ENCODE assay signal across 8 mouse cellular contexts in genomic region chr17:32024671-32025073, GRCm38 (mm10). TPM values are rescaled to one million over a fixed set of nuclear protein-coding genes. Genes with fewer than 3 reads are reported as not detected.
DNase-seq lines count a peak whose midpoint lies in the region; ATAC-seq lines count a peak whose summit lies in the region.

No protein-coding gene starts in this region.

- intact Hi-C loops in heart, postnatal 36 days (cut with DNase I) = loop anchor here (1.0 kb wide), 1 partner anchor 339 kb away; no protein-coding TSS in a partner anchor

- ATAC-seq in megakaryocyte, adult 5-6 weeks (ENCODE audit: poor library complexity, severe bottlenecking) = no peak

- DNase-seq in heart, adult 11 months = peak; percentile 95
- DNase-seq in heart, postnatal 36 days = no peak
- DNase-seq in embryo, embryonic 10.5 days (ENCODE audit: low spot score) = peak; percentile 62
- DNase-seq in kidney, postnatal 14 days = peak; percentile 55
- peak; percentile 78 for DNase-seq in lung, postnatal 25 days (ENCODE audit: low spot score)
- no peak for DNase-seq in B cell, adult 2 months
- no peak for DNase-seq in spleen, postnatal 36 days (ENCODE audit: low spot score in 2 of 2)

RNA-seq across cellular contexts. Expression of gene Rrp1b, which starts 11.2 kb away (rescaled TPM):
- total RNA-seq in heart, postnatal 36 days (2021) = 1 to 10 TPM; 6.9 to 7.2 TPM
- 16.8 and 18.9 TPM in 2 replicates for total RNA-seq in megakaryocyte, adult 5-6 weeks (2015)
- 18.3 and 19.1 TPM in 2 replicates for total RNA-seq in megakaryocyte, adult 5-6 weeks (2017)

RNA-seq across cellular contexts. Expression of gene Hsf2bp, which starts 11.5 kb away (rescaled TPM):
- total RNA-seq in heart, postnatal 36 days (2021) = under 1 TPM; 0.79 to 0.97 TPM
- not detected in 2 replicates for total RNA-seq in megakaryocyte, adult 5-6 weeks (2015)
- not detected in 2 replicates for total RNA-seq in megakaryocyte, adult 5-6 weeks (2017)

Comparison
In these comparisons a context has a peak if more than half of its experiments do, and no peak if none do; other contexts are left out.
1. DNase-seq: peak in heart, adult 11 months (single experiment), embryo, embryonic 10.5 days (single experiment), kidney, postnatal 14 days (single experiment) and lung, postnatal 25 days (single experiment); none in heart, postnatal 36 days (0 of 2), B cell, adult 2 months (0 of 2) and spleen, postnatal 36 days (0 of 2).